Mouse (Mus musculus) embryonic fibroblast, embryonic 13.5 days (primary cell): ENCODE results near the gene Slc7a6.

Experiments used
- CTCF ChIP-seq: IDR thresholded peaks from 2 replicates; pipeline ENCODE4 v1.5.1; 2011; ENCODE audit warnings: mild to moderate bottlenecking, control low read depth, low read length, moderate library complexity, borderline replicate concordance; ENCODE audit not compliant: insufficient read depth
- POLR2A ChIP-seq: IDR thresholded peaks from 2 replicates; pipeline ENCODE4 v1.6.1; 2011; ENCODE audit warnings: low read depth, mild to moderate bottlenecking, control low read depth, low read length, moderate library complexity

- no peak for TF ChIP-seq CTCF
- TF ChIP-seq POLR2A = no peak
These were observed 8.2 kb downstream of the Slc7a6 start for GRCm38 (mm10) chr8:106176891-106177290.
